Mouse (Mus musculus) ES-E14 (cell line): ENCODE results near the gene Myom1. TPM values are rescaled to one million over a fixed set of nuclear protein-coding genes. Genes with fewer than 3 reads are reported as not detected.

Experiments used
- DNase-seq: peaks from one replicate; pipeline ENCODE4 v3.0.0-alpha.2; 2013; ENCODE audit warnings: low read depth, low spot score
- H3K27ac ChIP-seq: 2 replicates; pipeline ENCODE4 v1.5.1; 2012; ENCODE audit warnings: low read depth, mild to moderate bottlenecking, low read length, moderate library complexity, mixed read lengths; ENCODE audit not compliant: poor library complexity, insufficient read depth, severe bottlenecking
- H3K36me3 ChIP-seq: 2 replicates; pipeline ENCODE4 v1.6.1; 2012; ENCODE audit warnings: mild to moderate bottlenecking, low read length, moderate library complexity, mixed read lengths; ENCODE audit not compliant: control insufficient read depth, poor library complexity, insufficient read depth, severe bottlenecking
- H3K4me1 ChIP-seq, 2 experiments: fragments of 150-350 bp in 1 of 2; sonication (generic) in 1 of 2; 2 replicates each; pipeline ENCODE4 v1.6.1; 2012; ENCODE audit warnings: low read length in 2 of 2, mild to moderate bottlenecking in 1 of 2, mixed read lengths in 1 of 2; ENCODE audit not compliant: control insufficient read depth in 2 of 2, insufficient read depth in 2 of 2, poor library complexity in 1 of 2
- H3K4me3 ChIP-seq, 2 experiments: fragments of 150-350 bp in 1 of 2; sonication (generic) in 1 of 2; 2 replicates each; pipeline ENCODE4 v1.5.1; 2012; ENCODE audit warnings: low read length in 2 of 2, low read depth in 1 of 2, mild to moderate bottlenecking in 1 of 2, mixed read lengths in 1 of 2; ENCODE audit not compliant: insufficient read depth in 1 of 2, poor library complexity in 1 of 2, severe bottlenecking in 1 of 2
- H3K9ac ChIP-seq: 2 replicates; pipeline ENCODE4 v1.6.1; 2012; ENCODE audit warnings: low read depth, mild to moderate bottlenecking, low read length, mixed read lengths; ENCODE audit not compliant: poor library complexity, insufficient read depth, severe bottlenecking
- H3K9me3 ChIP-seq: fragments of 150-350 bp; sonication (generic); 2 replicates; pipeline ENCODE4 v1.6.1; 2012; ENCODE audit warnings: low read depth, mild to moderate bottlenecking, low read length; ENCODE audit not compliant: control insufficient read depth, insufficient read depth
- CHD2 ChIP-seq: IDR thresholded peaks from 2 replicates; pipeline ENCODE4 v1.6.1; 2014; ENCODE audit warnings: mild to moderate bottlenecking, low read depth, low read length, inconsistent platforms
- HCFC1 ChIP-seq: IDR thresholded peaks from 2 replicates; pipeline ENCODE4 v1.6.1; 2012; ENCODE audit warnings: low read length, inconsistent platforms, borderline replicate concordance; ENCODE audit not compliant: insufficient read depth
- MAFK ChIP-seq: IDR thresholded peaks from 2 replicates; pipeline ENCODE4 v1.6.1; 2014; ENCODE audit warnings: mild to moderate bottlenecking, low read depth, low read length, inconsistent platforms; ENCODE audit not compliant: insufficient read depth
- ZC3H11A ChIP-seq: IDR thresholded peaks from 2 replicates; pipeline ENCODE4 v1.6.1; 2012; ENCODE audit warnings: low read depth, mild to moderate bottlenecking, inconsistent platforms, low read length, borderline replicate concordance
- ZNF384 ChIP-seq: IDR thresholded peaks from 2 replicates; pipeline ENCODE4 v1.6.1; 2012; ENCODE audit warnings: low read depth, low read length, inconsistent platforms
- in situ Hi-C, 2 experiments: fragments of 600-800 bp; cut with MboI; formaldehyde crosslinking; loops; one replicate each; pipeline ENCODE4 v1.15.1; 2025; ENCODE audit warnings: low sequenced_read_pairs in 2 of 2, inconsistent platforms in 1 of 2; ENCODE audit not compliant: unreplicated experiment in 2 of 2
- total RNA-seq: library from RNA; depleted of rRNA; stranded (reverse); fragments of 300-350 nt; gene quantifications from 2 replicates; pipeline ENCODE4 v1.2.3, GENCODE M21; 2012

The Myom1 gene
- total RNA-seq, 1 experiment: 3.3 TPM

DNA sequence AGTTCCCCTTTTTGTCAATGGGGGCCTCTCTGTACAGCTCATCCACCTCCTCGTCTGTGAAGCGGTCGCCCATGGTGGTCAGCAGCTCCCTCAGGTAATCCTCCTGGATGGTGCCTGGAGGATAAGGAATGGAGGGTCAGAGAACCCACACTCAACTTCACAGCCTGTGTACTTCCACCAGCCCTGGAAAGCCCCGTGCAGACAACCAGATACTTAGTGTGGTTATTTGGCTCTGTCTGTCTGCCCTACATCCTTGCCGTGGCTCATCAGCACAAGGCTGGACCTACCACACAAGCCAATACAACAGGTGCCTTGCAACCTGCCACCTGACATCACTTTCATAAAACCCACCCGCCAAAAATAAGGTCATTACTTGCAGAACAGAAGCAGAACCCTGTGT, 7.8 kb upstream of the Myom1 start:
- Histone ChIP-seq H3K27ac (no peak overlapping the region), H3K9ac (no peak overlapping the region), H3K9me3 (no peaks in the 10 kb centered on the region), H3K4me1 (peaks cover 2 to 4% of the 10 kb centered on the region in 2 experiments; a peak in 2 of 4 replicates), H3K4me3 (no peak overlapping the region), H3K36me3 (peaks cover 20% of the 10 kb centered on the region)
- in situ Hi-C loops: no loop called here
- TF ChIP-seq HCFC1: no peak
- no peak for TF ChIP-seq ZNF384
- no peak for TF ChIP-seq CHD2
- TF ChIP-seq MAFK: no peak
- no peak for TF ChIP-seq ZC3H11A
- DNase-seq: no peak

DNA sequence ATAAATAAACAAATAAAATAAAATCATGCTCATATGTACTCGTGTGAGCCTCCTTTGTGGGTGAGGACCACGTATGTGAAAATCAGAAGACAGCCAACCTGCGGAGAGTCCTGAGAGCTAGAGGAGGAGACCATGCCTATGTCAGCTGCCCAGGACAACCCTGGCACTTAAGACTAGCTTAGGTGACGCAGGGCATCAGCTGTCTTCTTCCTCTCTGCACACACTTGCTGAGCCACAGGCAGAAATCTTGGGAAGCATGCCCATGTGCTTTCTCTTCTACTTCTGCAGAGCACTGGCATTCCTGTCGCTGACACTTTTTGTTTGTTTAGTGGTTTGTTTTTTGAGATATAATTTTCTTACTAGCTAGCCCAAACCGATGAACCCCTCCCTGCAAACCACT, 6.9 kb upstream of the Myom1 start:
- in situ Hi-C loops: no loop called here
- TF ChIP-seq ZC3H11A (no peak), MAFK (no peak), CHD2 (no peak), HCFC1 (no peak), ZNF384 (no peak)
- peaks cover 4 to 6% of the 10 kb centered on the region in 2 experiments; a peak in 3 of 4 replicates for H3K4me1 ChIP-seq
- no peak for DNase-seq
- H3K27ac ChIP-seq: no peak overlapping the region
- no peak overlapping the region for H3K9ac ChIP-seq
- peaks cover 20% of the 10 kb centered on the region for H3K36me3 ChIP-seq
- no peaks in the 10 kb centered on the region for H3K9me3 ChIP-seq
- no peak overlapping the region for H3K4me3 ChIP-seq

DNA sequence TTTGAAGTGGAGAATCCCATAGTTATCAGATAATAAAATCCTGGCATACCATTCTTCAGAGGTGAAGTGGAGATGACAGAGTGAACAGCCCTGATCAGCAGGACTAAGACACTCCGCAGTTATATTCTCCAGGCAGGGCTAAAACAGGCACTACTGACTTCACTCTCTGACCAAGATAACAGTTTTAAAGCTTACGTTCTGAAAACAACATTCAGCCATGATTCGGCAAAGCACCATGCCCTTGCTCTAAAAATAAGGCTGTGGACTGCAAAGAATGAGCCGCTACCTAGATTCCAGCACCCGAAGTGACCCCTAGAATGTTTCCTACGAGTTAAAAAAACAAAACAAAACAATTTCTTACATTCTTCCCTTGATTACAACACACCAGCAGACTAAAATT, 4.6 kb upstream of the Myom1 start:
- in situ Hi-C loops: no loop called here
- TF ChIP-seq ZNF384: no peak
- no peak for TF ChIP-seq CHD2
- TF ChIP-seq HCFC1: no peak
- TF ChIP-seq ZC3H11A: no peak
- no peak for TF ChIP-seq MAFK
- Histone ChIP-seq H3K27ac (no peak overlapping the region), H3K4me1 (peaks cover 5 to 8% of the 10 kb centered on the region in 2 experiments), H3K4me3 (no peak overlapping the region), H3K9me3 (no peaks in the 10 kb centered on the region), H3K9ac (no peak overlapping the region), H3K36me3 (peaks cover 20% of the 10 kb centered on the region)
- DNase-seq: no peak

DNA sequence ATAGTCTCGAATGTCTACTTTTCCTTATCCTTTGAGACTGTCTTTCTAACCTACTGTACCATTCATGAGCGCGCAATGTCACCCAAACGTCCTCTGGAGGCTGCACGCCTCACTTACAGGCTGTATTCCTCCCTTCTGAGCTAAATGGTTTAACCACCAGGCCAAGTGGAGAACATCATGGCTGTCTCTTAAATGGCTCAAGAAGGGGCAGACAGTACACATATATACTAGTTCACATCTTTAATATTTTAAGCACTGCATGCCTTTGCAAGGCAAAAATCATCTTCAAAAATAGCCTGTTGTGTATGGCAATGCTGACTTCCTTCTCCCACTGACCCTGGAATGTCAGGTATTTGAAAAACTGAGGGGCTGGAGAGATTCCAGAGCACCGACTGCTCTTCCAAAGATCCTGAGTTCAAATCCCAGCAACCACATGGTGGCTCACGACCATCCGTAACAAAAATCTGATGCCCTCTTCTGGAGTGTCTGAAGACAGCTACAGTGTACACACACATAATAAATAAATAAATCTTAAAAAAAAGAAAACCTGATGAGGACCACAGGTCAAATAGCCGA, 3.9 kb upstream of the Myom1 start:
- in situ Hi-C loops: no loop called here
- Histone ChIP-seq H3K9ac (no peak overlapping the region), H3K36me3 (peaks cover 20% of the 10 kb centered on the region), H3K4me1 (peaks cover 10 to 12% of the 10 kb centered on the region in 2 experiments), H3K27ac (no peak overlapping the region), H3K4me3 (no peak overlapping the region), H3K9me3 (no peaks in the 10 kb centered on the region)
- TF ChIP-seq MAFK (no peak), CHD2 (no peak), ZNF384 (0 out of 2 replicates have a peak, but pooled peaks have one; percentile 33), HCFC1 (no peak)
- DNase-seq: no peak

DNA sequence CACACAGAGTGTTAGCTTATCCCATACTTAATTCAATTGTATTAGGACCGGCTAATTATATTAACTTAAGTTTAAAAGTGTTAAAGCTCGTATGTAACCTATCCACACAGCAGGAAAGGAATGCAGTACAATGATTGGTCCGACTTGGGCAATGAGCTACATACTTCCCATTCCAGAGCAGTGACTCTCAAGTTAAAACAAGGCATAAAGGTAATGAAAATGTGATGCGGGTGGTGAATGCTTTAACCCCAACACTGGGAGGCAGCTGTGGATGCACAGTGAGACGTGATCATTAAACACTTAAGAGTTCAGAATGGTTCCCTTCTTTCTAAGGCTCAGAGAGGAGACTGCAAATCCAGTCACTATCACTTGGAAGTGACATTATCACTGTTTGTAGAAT, 3.2 kb upstream of the Myom1 start:
- Histone ChIP-seq H3K4me3 (no peak overlapping the region), H3K9me3 (no peaks in the 10 kb centered on the region), H3K9ac (no peak overlapping the region), H3K27ac (no peak overlapping the region), H3K36me3 (peaks cover 17% of the 10 kb centered on the region), H3K4me1 (peaks cover 10 to 12% of the 10 kb centered on the region in 2 experiments)
- in situ Hi-C loops: no loop called here
- no peak for DNase-seq
- TF ChIP-seq ZC3H11A (no peak), CHD2 (no peak), ZNF384 (no peak), HCFC1 (no peak), MAFK (no peak)
